Mouse (Mus musculus): ENCODE results near the gene Tfe3. TPM values are rescaled to one million over a fixed set of nuclear protein-coding genes. Genes with fewer than 3 reads are reported as not detected.
"Not testable (repeated sequence)": the region's sequence is repeated elsewhere in the genome, so short reads cannot be mapped to it uniquely, and the experiment has no call there.

The Tfe3 gene
- total RNA-seq, 2 experiments from 2014 or later = 16.9 to 19.4 TPM

DNA sequence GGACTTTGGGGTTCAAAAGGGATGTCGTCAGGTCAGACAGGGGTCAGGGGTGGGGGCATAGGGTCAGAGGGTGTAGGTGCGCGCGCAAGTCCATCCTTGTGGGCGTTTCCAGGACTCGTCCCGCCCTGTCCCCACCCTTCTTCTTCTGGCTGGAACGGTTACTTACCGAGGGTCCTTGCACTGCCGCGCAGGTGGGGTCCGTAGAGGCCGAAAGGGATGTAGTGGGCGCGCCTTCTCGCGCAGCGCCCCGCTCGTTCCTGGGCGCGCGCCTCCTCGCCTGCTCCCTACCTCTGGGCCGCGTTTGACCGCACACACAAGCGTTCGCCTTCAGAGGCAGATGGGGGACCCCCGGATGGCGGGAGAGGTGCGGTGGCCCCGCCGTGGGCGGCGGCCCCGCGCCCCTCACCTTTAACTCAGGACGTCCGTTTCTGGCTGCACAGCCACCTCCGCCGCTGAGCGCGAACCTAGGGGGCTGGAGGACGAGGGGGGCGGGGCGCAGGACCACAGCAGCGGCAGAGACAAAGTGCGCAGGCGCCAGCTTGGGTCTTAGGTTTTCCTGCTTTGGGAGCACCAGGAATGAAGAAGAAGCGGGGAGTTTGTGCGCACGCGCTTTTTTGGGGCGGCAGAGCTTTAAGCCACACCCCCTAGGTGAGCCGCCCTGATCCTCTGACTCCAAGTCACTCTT, 11.8 kb upstream of the Tfe3 start, which contains the start of gene Ccdc120:
Gene Ccdc120, minus strand, starts transcription at position 474 of the 685 bp plus-strand sequence.
- peak in 1 of 2 experiments; percentile 42 for DNase-seq (ENCODE audit: low spot score in 2 of 2)

DNA sequence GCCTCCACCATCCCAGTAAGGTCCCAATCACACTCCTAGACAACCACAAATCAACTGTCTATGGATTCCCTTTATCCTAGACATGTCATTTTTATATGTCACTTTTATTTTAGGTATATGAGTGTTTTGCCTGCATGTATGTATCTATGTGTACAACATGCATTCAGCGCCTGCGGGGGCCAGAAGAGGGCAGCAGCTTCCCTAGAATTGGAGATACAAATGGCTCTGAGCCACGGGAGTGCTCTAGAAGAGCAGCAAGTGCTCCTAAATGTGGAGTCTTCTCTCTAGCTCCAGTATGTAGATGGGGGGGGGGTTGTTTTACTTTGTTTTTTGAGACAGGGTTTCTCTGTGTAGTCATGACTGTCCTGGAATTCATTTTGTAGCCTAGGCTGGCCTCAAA, 8.7 kb upstream of the Tfe3 start:
- DNase-seq (ENCODE audit: low spot score in 2 of 2) = not testable (repeated sequence)

DNA sequence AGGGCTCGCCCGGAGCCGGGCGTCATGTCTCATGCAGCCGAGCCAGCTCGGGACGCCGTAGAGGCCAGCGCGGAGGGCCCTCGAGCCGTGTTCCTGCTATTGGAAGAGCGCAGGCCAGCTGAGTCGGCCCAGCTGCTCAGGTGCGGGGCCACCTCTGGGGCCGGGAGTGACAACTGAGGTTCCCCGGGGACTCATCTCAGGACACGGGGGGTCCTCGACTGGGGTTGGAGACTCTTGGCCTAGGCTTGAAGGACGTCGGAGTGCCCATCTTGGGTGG, 499 bp downstream of the Tfe3 start:
- DNase-seq (ENCODE audit: low spot score in 2 of 2) = no peak

DNA sequence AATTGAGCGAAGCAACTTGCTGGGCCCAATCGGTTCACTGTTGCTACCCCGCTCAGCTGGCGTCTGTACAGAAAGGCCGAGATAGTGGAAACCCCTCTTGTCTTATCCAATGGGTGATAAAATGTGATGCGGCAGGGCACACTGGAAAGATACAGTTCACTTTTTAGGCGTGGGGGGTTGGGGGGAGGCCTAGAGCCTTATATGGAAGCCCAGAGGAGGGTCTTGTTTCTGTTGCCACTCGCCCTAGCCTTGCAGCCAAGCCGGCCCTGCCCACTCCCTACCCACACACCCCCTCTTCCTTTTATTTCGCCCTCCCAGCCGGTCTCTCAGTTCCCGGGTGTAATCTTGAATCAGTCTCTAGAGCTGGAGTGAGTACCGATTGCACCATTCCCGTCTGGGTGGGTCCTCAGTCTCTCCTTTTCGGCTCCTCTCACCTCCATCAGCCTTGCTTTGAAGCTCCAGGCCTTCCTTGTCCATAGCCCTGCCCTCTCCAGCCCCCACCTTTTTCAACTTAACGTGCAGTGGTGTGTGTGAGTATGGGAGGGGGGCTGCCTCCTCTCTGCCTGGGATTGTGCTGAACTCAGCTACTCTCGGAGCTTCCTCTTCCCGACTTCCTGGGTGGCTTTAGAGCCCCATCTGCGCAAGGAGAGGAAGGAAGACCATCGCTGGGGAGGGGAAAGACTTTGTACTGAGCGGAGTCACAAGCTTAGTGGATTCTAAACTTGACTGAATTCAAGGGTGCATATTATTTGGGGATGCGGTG, 1.5 kb downstream of the Tfe3 start:
- peak in 1 of 2 experiments; percentile 17 for DNase-seq (ENCODE audit: low spot score in 2 of 2)

DNA sequence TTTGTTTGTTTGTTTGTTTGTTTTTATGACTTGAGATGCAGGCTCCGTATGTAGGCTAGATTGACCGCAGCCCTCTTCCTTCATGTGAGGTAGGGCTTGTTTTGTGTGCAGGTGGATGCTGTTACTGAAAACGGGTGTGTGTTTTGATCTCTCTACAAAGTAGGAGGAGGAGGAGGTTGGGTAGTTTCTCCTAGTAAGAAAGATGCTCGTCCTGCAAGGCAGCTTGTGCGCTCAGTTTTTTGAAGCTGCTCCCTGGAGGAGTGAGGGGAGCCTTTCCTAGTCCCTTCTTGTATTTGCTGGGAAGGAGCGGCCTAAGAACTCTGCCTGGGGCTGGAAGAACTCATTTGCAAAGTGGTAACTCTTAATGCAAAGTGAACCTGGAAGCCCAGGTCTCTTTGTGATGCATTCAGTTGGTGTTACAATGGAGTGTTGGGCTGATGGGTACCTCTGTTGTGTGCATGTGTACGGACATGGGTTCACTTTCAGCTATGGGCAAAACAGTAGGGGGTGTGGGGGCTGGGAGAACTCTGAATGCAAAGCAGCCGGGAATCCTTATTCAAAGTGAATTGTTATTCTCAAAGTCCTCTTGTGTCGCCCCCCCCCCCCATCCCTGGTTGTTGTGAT, 2.4 kb downstream of the Tfe3 start:
- DNase-seq (ENCODE audit: low spot score in 2 of 2) = no peak

DNA sequence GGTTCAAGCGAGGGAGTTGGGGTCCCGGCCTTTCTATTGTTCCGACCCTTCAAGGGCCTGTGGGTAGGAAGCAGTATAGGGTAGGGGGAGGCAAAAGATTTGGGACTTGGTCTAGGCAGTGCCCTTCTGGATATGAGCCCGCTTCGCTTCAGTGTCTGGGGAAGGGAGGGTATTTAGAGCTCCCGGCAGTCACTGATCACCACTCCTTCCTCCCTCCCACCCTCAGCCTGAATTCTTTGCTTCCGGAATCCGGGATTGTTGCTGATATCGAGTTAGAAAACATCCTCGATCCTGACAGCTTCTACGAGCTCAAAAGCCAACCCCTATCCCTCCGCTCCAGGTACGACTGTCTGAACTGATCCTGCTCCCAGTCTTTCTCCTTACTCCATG, 2.9 kb downstream of the Tfe3 start:
- no peak for DNase-seq (ENCODE audit: low spot score in 2 of 2)

DNA sequence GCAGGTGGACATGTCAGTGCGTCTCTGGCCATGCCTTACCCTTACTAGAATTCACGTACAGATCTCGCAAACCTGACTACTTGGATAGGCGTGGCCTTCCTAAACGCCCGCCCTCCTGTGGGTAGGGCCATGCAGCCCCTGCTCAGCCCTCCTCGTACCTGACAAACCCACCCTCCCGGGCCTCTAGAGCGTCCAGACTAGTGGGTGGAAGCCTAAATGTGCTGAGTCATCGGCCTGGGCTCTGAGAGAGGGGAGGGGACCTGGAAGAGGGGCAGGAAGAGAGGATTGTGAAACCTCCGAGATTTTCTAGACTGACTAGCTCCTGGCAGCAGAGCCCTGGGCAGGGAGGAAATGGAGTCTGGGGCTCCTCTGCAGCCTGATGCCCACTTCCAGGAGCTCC, 3.4 kb downstream of the Tfe3 start:
- DNase-seq (ENCODE audit: low spot score in 2 of 2) = peak in 1 of 2 experiments; percentile 17

DNA sequence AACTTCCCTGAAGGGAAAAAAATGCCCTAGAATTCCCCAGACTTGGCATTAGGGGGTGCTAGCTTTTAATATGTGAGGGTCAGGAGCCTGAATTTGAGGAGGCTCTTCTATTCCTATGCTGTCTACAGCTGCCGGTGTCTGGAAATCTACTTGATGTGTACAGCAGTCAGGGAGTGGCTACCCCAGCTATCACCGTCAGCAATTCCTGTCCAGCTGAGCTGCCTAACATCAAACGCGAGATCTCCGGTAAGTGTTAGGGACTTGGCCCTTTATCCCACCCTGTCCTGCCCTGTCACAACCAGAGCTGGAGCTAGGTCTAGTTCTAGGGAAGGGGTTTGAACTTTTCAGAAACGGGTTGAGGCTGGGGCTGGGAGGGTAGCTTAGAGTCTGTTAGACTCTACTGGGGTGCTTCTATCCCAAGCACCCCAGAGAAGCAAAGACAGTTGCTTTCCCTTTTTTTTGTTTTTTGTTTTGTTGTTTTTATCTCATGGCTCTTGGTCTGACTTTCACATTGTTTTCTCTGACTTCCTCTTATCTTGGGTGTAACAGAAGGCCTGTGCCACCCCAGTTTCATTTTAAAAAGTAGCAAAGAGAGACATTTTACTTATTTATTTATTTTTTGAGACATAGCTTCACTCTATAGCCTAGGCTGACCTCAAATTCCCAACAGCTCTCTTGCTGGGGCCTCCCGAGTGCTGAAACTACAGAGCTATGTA, 7.1 kb downstream of the Tfe3 start:
- no peak for DNase-seq (ENCODE audit: low spot score in 2 of 2)

DNA sequence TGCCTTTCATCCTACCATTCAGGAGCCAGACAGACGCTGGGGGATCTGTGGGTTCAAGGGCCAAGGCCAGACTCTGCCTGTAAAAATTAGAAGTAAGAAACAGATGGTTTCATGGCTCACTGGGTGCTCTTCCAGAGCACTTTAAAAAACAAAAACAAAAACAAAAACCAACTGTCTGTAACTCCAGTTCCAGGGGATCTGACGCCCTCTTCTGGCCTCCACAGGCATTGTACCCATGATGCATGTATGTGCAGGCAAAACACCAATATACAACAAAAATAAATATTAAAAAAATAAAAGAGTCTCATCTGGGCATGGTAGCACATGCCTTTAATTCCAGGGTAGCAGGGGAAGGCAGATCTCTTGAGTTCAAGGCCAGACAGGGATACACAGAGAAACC, 10.4 kb downstream of the Tfe3 start:
- no peak for DNase-seq (ENCODE audit: low spot score in 2 of 2)

DNA sequence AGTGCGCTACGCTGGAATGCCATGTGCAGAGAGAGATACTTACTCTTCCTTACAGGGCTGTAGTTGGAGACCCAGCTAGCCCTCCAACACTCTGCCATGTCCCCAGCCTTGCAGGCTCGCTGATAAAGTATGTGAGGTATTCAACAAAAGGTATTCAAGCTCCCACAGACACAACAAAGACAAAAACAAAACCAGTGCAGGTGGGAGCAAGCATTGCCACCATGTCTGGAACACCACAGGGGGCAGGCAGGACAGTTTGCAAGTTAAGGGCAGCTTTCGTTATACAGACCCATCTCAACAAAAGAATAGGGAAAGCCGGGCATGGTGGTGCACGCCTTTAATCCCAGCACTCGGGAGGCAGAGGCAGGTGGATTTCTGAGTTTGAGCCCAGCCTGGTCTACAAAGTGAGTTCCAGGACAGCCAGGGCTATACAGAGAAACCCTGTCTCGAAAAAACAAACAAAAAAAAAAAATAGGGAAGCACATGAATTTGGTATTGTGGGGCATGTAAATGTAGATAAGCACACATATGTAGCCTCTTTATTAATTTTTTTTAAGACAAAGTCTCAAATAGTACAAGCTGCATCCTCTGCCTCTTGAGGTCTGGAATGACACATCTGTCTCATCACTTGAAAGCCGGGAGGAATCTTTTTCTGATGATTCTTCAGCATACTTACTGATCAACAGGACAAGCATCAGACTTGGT, 13.3 kb downstream of the Tfe3 start:
- no peak for DNase-seq (ENCODE audit: low spot score in 2 of 2)

DNA sequence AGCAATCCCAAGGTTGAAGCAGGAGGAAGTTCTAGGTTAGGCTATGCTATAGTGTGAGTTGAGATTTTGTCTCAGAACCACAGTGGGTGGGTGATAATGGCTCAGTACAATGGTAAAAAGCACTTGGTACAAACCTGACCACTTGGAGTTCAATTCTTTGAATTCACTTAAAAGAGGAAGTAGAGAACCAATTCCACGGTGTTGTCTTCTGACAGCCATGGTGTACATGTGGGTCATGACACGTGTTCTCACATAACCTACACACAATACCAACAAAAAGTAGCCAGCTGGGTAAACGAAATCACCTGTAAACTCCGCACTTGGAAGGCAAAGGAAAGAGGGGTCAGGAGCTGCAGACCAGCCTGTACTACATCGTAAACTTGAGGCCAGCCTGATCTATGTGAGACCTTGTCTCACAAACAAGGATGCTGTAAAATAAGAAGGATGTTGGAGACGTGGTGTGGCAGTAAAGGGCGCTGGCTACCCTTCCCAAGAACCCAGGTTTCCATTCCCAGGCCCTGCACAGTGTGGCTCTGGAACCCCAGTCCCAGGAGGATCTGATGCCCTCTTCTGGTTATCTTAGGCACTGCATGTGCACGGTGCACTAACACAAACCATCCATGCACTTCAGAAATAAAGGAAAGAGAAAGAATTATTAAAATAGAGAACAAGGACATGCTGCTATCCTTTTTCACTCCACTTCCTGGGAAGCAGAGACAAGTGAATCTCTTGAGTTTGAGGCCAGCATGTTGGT, 14.1 kb downstream of the Tfe3 start:
- peak in 1 of 2 experiments; percentile 47 for DNase-seq (ENCODE audit: low spot score in 2 of 2)

DNA sequence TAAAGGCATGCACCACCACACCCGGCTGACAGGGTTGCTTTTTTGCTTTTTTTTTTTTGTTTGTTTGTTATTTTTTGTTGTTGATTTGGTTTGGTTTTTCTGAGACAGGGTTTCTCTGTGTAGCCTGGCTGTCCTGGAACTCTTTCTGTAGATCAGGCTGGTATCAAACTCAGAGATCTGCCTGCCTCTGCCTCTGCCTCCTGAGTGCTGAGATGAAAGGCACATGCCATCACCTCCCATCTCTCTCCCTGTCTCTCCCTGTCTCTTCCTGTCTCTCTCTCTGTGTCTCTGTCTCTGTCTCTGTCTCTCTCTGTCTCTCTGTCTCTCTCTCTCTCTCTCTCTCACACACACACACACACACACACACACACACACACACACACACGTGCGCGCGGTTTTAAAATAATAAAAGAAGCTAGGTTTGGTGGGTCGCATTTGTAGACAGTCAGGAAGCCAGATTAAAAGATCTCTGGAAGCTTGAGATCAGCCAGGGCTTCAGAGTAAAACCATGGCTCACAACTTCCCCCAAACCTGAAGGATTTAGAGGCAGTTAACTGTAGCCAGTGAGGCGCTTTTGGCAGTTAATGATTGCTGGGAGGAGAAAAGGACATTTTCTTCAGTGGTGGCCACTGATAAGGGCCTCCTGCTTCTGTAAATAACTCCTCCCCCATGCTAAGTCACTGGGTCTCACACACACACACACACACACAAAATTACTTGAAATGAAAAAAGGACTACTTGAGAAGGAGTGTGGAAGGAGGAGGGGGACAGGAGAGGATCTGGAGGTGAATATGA, 16.3 kb downstream of the Tfe3 start:
- DNase-seq (ENCODE audit: low spot score in 2 of 2) = no peak

DNA sequence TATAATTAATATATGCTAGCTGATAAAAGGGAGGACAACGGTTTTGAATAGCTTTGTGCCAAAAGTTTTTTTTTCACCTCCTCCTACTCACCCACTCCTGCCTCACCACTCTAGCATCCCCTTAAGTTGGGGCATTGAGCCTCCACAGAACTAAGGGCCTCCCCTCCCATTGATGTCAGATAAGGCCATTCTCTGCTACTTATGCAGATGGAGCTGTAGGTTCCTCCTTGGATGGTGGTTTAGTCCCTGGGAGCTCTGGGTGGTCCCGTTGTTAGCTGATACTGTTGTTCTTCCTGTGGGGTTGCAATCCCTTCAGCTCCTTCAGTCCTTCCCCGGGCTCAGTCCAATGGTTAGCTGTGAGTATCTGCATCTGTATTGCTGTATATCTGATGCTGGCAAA, 16.9 kb downstream of the Tfe3 start:
- no peak for DNase-seq (ENCODE audit: low spot score in 2 of 2)

DNA sequence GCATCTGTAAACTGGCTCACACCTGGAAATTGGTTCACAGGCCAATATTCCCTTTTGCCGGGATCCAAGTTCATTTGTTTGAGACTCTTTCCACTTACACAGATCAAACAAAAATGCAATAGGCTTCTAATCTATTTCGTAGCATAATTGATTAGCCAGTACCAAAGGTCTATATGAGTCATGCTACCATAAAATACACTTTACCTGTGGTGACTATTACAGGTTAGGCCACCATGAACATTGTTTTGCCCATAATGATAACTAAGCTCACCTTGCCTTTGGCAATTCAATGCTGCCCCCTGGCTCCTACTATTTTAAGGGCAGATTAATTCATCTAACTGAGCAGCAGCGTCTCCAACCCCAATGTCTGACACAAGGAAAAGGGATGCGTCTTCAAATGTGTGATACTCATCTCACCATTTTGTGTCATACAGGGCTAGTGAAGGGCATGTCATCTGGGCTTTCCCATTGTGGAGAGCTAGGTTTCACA, 20.3 kb downstream of the Tfe3 start:
- DNase-seq (ENCODE audit: low spot score in 2 of 2) = no peak

DNA sequence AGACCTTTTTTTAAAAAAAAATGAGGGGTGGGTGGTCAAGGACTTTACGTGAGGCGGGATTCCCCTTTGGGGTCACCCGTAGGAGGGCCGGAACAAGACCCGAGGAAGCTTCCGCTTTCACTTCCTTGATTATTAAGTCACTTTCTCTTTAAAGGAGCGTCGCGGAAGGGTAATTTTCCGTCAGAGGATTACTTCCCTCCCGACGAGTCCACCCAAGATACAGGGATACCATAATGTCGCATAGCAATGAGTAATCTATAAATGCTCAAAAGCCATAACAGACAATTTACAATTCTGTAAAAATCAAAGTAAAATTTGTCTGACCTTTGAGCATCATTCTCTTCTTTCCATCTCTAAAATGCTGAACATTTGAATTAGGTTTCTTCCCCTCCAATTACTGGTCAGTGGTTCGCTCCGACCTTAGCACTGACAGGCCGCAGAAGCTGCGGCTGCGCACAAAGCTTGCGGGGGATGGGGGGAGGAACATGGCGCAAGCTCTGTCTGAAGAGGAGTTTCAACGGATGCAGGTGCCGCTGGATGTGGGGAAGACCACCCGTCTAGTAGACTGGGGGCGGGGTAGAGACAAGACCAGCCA, 27.3 kb downstream of the Tfe3 start, which contains the start of gene Gripap1:
Gene Gripap1, plus strand, starts transcription at position 224 of the 595 bp plus-strand sequence.
- peak in 1 of 2 experiments; percentile 62 for DNase-seq (ENCODE audit: low spot score in 2 of 2)

DNA sequence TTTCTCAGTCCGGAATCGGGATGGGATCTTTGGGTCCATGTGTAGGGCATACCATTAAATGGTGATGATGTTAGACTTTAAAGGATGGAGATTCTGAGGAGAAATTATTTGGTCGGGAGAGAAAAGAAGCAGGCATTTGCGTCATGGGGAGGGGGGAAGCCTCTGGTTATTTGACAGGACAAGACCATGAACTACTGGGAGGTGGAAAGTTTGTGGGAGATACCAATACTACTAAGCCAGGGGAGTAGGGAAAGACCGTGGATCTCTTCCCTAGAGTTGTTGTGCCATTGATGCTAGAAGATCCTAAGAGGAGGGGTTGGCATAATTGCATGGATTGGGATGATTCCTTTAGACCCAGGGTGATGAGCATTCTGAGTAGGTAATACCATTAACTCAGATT, 27.9 kb downstream of the Tfe3 start:
- no peak for DNase-seq (ENCODE audit: low spot score in 2 of 2)

DNA sequence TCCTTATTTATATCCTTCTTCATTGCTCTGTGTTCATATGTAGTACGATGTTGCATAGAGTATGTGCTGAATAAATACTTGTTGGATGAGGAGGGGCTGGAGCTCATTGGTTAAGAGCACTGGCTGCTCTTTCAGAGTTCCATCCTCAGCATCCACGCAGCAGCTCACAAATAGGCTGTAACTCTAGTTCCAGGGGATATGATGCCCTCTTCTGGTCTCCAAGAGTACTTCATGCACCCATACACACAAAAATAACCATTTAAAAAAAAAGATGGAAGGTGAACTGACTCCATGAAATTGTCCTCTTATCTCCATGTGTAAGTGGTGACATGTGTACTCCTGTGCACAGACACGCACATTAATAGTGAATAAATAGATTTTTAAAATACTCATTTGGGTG, 31.0 kb downstream of the Tfe3 start:
- no peak for DNase-seq (ENCODE audit: low spot score in 2 of 2)

DNA sequence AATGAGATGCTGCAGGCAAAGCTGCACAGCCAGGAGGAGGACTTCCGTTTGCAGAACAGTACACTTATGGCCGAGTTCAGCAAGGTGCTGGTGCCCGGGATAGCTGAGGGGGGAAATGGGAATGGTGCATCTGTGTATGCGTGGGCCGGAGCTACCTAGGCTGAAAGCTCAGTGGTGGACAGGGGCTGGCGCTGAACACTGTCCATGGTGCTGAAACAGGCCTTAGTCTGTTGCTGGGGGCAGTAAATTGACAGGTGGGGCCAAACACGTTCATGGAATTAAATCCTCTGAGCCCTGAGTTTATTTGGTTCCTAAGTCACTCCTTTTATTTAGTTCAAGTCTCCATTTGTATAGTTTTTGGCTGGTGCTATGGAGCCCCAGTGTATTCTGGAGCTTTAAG, 32.7 kb downstream of the Tfe3 start:
- DNase-seq (ENCODE audit: low spot score in 2 of 2) = peak in 1 of 2 experiments; percentile 23

DNA sequence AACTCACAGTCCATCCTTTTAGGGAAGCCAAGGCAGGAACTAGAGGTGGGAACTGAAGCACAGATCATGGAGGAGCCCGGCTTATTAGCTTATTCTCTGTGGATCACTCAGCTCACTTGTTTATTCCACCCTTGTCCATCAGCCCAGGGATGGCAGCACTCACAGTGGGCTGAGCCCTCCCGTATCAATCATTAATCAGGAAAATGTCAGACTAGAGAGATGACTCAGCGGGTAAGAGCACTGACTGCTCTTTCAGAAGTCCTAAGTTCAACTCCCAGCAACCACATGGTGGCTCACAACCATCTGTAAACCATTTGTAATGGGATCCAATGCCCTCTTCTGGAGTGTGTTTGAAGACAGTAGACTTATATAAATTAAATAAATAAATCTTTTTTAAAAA, 35.0 kb downstream of the Tfe3 start:
- DNase-seq (ENCODE audit: low spot score in 2 of 2) = no peak

Data from gastrocnemius, postnatal 4 days (tissue).